Mouse (Mus musculus) ovary, adult 18-20 months (tissue): ENCODE data around the gene Steap1.

ENCODE experiments used
- DNase-seq: peaks from one replicate; pipeline ENCODE4 v3.0.0; 2022; ENCODE audit warnings: low spot score, mixed read lengths

Steap1 gene

GRCm38 (mm10) chr5:5748866-5749682 lies at the start of gene Steap1:
Gene Steap1, minus strand, starts transcription at chr5:5749326.
- peak; percentile 76 for DNase-seq

GRCm38 (mm10) chr5:5787106-5787505 lies 38.0 kb upstream of the Steap1 start:
- no peak for DNase-seq

DNA sequence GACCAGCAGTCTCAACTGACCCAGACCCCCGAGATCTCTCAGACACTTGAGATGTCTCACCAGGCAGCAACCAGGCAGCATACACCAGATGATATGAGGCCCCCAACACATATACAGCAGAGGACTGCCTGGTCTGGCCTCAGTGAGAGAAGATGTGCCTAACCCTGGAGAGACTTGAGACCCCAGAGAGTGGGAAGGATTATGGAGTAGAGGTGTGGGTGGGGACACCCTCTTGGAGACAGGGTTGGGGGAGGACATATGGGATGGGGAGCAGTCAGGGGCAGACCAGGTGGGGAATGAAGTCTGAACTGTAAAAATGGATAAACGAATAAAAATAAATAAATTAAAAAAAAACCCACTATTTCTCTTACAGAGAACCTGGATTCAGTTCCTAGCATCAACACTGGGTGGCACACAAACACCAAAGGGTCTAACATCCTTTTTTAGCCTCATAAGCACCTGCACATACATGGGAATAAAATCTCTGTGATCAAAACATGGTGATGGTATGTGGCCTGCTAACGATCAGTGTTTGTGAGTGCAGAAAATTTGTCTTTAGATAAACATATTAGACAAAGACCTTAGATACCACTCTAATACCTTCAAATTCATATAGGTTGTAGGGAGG lies 7.4 kb upstream of the Steap1 start:
- DNase-seq: no peak

- DNase-seq: no peak
Measured at GRCm38 (mm10) chr5:5755039-5755438, 5.9 kb upstream of the Steap1 start.

- DNase-seq: no peak
Measured at GRCm38 (mm10) chr5:5749772-5750222, 671 bp upstream of the Steap1 start.

DNA sequence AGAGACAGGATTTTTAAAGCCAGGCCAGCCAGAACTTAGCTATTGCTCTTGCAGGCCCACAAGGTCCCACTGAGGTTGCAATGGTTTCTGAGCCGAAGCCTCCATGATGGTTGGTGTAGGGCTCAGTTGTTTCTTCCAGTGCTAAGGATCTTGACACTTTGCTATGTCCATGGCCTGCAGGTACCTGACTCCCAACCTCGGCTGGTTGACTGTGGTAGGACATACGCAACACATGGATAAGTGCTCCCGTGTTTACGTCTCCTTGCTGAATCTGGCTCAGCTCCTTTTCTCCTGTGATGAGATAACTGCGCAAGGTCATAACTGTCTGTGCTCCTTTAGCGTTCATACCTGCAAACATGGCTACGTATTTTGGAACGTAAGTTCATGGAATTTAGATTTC lies 14.7 kb downstream of the Steap1 start:
- no peak for DNase-seq

DNA sequence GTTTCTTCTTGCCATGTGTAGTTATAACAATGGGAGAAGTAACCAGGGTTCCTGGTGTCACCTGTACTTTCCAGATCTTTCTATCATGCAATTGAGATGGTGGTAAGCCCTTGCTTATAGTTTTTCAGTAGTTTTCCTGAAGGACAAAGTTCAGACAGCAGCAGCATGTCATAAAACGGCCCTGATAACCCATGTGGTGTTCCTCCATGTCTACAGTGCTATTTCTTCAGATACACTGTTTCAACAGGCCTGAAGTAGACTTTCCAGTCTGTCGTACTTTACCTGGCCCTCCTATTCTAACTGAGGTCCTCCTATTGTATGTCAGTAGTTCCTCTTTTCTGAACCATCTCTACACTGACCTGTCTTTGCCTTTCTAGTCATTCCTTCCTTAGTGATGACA lies 16.3 kb downstream of the Steap1 start:
- DNase-seq: no peak

GRCm38 (mm10) chr5:5732208-5732607 lies 16.9 kb downstream of the Steap1 start:
- no peak for DNase-seq

GRCm38 (mm10) chr5:5729904-5730303 lies 19.2 kb downstream of the Steap1 start:
- no peak for DNase-seq

DNA sequence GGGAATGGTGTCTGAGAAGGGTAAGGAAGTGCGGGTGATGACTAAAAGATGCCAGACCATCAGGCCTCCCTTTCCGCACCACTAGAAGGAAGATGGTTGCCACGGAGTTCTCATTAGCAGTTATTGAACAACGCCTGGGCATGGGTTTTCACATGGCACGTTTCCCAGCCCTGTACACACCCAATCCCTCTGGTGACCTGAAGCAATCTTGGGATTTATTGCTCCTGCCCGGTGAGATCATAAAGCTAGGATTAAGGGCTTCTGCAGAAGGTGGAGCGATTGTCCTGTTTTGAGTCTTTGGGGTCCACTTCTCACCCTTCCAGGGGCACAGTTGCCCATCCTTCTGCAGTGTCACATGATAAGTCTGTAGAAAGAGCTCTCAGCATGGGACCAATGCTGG lies 26.9 kb downstream of the Steap1 start:
- DNase-seq: no peak

GRCm38 (mm10) chr5:5711032-5711431 lies 38.1 kb downstream of the Steap1 start:
- DNase-seq: no peak

DNA sequence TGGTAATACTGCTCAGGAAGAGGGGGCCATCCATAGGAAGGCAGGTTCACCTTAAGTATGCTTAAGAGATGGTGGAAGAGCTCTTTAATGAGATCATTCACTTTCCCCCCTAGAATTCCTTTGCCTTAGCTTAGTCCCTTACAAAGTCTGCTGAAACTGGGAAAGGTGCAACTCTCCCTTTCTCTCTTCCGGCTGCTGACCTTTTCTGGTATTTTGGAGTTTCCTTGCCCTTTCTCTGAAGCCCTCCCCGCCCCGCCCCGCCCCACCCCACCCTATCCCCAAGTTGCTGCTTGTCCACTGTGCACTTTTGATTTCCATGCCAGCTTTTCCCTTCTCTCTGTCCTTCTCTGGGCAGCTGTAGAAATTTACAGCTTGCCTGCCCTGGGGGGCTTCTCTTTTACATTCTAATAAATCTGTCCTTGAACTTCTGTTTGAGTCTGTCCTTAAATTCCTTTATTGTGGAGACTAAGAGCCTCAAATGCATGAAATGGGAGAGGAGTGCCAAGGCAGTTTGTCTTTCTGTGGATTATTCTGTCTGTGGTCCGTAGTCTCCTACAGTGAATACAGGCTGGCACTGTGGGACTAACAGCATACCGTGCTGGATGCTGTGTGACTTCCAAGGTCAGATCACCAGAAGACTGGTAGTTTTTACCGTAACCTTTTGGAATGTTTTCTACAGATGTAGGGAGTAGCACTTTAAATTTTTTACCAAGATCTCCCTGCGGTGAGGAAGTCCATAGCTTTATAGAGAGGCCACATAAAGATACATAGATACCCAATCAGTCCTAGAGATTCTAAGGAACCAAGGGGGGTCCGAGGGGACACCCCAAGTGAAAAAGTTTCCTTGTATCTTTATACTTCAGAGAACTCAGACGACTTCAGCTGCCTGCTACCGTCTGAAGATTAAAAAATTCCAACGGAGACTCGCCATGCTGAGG lies 41.5 kb downstream of the Steap1 start:
- no peak for DNase-seq

GRCm38 (mm10) chr5:5705019-5705418 lies 44.1 kb downstream of the Steap1 start:
- no peak for DNase-seq

GRCm38 (mm10) chr5:5700386-5700785 lies 48.7 kb downstream of the Steap1 start:
- DNase-seq: no peak

DNA sequence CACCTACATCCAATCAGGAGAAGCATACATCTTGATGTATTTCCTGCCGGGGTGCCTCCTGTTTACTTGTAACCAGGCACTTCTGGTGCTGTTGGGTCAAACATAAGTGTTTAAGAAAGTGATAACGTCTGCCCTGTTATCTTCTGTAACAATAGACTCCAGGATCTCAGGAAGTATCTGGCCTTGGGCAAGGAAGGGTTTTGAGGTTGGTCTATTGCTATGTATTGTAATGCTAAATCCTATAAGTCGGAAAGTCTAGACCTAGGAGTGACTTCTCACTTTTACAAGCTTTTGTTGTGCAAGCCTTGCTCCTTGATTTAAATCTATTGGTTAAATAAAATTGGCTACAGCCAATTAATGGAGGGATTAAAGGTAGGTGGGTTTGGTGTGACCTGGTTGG lies 50.3 kb downstream of the Steap1 start:
- DNase-seq: no peak

- DNase-seq: no peak
Measured at GRCm38 (mm10) chr5:5695401-5695942, 53.7 kb downstream of the Steap1 start.

GRCm38 (mm10) chr5:5693956-5694653 lies 55.0 kb downstream of the Steap1 start, which contains the start of gene Steap2:
Gene Steap2, minus strand, starts transcription at chr5:5694578.
- peak; percentile 44 for DNase-seq

DNA sequence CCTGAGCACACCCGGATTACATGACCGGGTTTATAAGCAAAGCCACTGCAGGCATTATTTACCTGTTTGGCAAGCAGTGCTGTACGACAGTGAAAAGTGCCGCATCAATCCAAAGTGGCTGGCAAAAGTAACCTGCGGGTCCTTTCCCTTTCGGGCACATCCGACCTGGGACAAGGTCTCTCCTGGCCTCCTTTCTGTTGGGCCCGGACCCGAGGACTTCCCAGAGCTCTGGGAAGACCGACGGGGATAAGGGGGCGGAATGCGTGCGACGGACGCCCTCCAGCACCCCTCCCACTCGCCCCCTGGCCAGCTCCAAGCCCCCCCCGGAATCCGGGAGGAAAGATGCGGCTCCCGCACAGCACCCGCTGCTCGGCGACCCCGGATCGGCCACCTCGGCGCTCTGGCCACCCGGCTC lies 55.6 kb downstream of the Steap1 start:
- DNase-seq: no peak

DNA sequence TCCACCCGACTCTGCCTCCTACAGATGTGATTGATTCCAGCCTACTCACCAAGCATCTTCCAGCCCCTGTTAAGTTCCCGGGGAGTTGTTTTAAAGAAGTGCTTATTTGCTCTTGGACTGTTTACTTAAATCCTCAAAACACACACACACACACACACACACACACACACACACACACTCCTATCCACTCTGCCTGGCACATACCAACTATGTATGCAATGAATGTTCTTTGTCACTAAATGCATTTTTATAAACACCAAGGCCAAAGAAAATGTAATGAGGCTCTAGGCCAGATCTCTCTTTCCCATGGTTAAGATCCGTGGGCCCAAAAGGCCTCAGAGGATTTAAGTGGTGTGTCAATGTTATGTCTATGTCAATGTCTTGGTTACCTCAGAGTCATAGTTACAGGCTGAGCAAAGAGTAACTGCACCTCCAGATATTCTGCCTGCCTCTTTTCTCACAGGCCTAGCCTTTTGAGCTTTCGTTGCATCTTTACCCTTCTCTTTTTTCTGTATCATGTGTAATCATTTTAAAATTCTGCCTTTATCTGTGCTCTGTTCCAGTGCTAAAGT lies 56.9 kb downstream of the Steap1 start:
- no peak for DNase-seq

DNA sequence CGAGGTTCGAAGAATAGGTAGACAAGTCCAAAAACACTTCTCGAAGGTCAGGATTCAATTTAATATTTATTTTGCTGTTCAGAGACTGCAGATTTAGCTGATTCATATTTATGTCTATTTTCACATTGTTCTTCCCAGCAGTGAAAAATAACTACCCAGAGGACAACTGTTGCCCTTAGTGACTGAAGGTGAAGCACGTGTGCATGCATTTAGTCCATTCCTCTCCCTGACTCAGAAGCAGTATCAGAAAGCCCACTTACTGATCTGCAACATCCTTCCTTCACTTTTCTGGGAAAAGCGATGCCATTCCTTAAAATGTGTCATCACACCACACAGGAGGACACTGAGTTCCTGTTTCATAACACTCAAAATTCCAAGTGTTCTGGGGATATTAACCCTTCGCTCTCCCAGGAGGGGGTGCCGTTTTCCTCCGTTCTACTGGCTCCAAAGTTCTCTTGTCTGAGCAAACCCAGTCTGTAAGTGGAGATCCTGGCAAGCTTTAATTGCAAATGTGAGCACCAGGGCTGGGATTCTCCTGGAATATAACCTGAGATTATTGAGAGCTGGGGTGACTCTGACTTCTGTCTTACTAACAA lies 60.1 kb downstream of the Steap1 start:
- DNase-seq: no peak

DNA sequence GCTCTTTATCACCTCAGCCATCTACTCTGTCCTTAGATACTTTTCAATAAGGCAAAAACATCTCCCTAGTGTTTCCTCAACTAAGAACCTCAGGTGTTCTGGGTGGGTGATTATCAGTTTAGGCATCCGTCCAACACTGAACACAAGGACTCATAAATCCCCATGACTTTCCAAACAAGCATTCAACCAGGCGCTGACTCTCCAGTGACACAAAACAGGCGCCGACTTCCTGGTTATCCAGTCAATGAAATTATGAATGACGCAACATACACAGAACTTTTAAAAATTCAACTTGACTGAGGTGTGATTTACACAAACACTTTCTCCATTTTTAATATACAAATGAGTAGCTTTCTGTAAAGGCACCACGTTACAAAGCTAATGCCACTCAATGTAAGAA lies 60.9 kb downstream of the Steap1 start:
- no peak for DNase-seq
